Mouse (Mus musculus): ENCODE data around the gene Sgcd. TPM values are rescaled to one million over a fixed set of nuclear protein-coding genes. Genes with fewer than 3 reads are reported as not detected.

Gene Sgcd
- total and polyA plus RNA-seq, 2 experiments from 2014 or later: 2.5 to 25.4 TPM

DNA sequence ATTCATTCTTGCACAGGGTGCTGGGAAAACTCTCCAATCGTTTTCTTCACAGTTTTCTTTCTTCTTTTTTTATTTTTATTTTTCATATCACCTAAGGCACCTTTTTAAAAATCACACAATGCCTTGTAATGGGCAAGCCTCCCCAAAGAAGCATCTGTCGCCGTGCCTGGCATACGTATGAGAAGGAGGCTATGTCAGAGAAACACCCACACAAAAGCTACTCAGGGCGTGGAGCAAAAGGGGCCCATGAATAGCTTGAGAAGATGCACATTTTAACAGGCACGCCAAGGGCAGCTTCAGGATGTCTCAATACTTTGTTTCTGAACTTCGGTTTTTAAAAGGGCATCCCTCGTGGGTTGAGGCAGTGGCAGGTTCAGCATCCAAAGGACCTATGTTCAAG is 777.2 kb downstream of the Sgcd start:
- ATAC-seq (no peak), DNase-seq (no peak)
- Histone ChIP-seq H3K4me1 (ENCODE audit: insufficient read depth) (no peaks in the 10 kb centered on the region), H3K9me3 (ENCODE audit: low read length) (no peaks in the 10 kb centered on the region), H3K27me3 (ENCODE audit: insufficient read depth, low read length) (no peaks in the 10 kb centered on the region), H3K9ac (no peak overlapping the region), H3K27ac (ENCODE audit: low read depth, low read length) (no peak overlapping the region), H3K4me3 (ENCODE audit: low read depth, low read length) (no peak overlapping the region), H3K4me2 (ENCODE audit: low read depth) (no peak overlapping the region), H3K36me3 (ENCODE audit: insufficient read depth) (no peaks in the 10 kb centered on the region)
- TF ChIP-seq CTCF (IDR thresholded peaks at IDR 0.05; ENCODE audit: low read depth): no peak
- WGBS: 80% methylated on average over 8 of the region's 8 CpGs

DNA sequence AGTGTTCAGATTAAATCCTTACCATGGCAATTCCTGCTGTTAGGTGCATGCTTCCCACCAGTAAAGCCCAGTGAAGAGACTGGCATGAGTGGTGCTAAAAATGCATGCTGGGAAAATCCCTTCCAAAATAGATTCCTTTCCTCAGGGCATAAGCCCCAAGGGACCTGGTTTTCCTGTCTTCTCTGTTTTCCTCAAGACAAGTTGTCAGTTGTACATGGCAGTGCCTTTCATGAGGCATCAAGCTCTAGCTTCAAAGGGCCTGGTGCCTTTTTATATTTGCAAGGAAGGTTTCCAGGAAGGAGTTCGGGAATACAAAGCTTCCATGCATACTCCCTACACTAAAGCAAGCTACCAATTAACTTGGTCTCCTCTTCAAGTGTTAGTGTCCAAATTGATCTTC is 782.3 kb downstream of the Sgcd start:
- ATAC-seq: no peak
- Histone ChIP-seq H3K4me3 (ENCODE audit: low read depth, low read length) (no peak overlapping the region), H3K4me1 (ENCODE audit: insufficient read depth) (no peaks in the 10 kb centered on the region), H3K4me2 (ENCODE audit: low read depth) (no peak overlapping the region), H3K9ac (no peak overlapping the region), H3K27me3 (ENCODE audit: insufficient read depth, low read length) (no peaks in the 10 kb centered on the region), H3K9me3 (ENCODE audit: low read length) (no peaks in the 10 kb centered on the region), H3K36me3 (ENCODE audit: insufficient read depth) (no peaks in the 10 kb centered on the region), H3K27ac (ENCODE audit: low read depth, low read length) (no peak overlapping the region)
- WGBS: 27% methylated on average over 1 of the region's 1 CpGs
- no peak for TF ChIP-seq CTCF (IDR thresholded peaks at IDR 0.05; ENCODE audit: low read depth)
- DNase-seq: no peak

DNA sequence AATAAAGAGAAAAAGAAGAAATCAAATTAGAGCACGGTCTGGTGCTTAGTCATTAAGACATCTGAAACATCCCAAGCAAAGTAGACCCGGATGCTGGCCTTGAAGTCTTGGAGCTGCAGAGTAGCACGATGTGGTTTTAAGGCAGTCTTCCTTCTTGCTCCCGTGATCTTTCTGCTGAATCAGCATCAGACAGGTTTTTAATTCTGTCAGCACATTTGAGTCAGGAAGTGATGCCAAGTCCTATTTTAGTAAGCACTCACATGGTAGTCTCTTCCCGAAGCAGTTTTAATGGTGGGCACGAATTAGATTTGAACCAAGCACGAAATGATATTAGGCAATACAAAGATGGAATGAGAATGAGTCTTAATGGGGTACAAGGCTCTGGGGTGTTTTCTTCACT is 789.7 kb downstream of the Sgcd start:
- Histone ChIP-seq H3K9me3 (ENCODE audit: low read length) (no peaks in the 10 kb centered on the region), H3K27me3 (ENCODE audit: insufficient read depth, low read length) (no peaks in the 10 kb centered on the region), H3K4me3 (ENCODE audit: low read depth, low read length) (no peak overlapping the region), H3K9ac (no peak overlapping the region), H3K27ac (ENCODE audit: low read depth, low read length) (no peak overlapping the region), H3K4me2 (ENCODE audit: low read depth) (no peak overlapping the region), H3K4me1 (ENCODE audit: insufficient read depth) (no peaks in the 10 kb centered on the region), H3K36me3 (ENCODE audit: insufficient read depth) (no peaks in the 10 kb centered on the region)
- no peak for ATAC-seq
- no peak for DNase-seq
- no peak for TF ChIP-seq CTCF (IDR thresholded peaks at IDR 0.05; ENCODE audit: low read depth)
- 83% methylated on average over 7 of the region's 7 CpGs for WGBS

DNA sequence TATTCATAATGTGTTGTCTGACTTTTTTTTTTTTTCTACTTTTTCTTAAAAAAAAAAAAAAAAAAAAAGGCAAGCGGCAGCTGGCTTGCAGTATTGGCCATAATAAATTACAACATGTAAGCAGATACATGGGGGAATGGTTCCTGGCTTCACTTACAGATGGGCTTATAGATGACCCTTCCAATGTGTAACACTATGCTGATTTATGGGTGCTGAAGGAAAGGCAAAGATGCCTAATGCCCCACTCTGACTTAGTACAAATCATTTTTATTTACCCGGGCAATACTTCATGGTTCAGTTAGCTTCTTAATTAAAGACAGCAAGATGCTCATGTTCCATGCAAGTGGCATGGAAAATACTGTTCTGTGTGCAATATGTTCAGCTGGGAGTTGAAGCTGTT is 800.2 kb downstream of the Sgcd start:
- H3K4me3 ChIP-seq (ENCODE audit: low read depth, low read length): no peak overlapping the region
- no peak for TF ChIP-seq CTCF (IDR thresholded peaks at IDR 0.05; ENCODE audit: low read depth)
- WGBS: 86% methylated on average over 2 of the region's 2 CpGs

DNA sequence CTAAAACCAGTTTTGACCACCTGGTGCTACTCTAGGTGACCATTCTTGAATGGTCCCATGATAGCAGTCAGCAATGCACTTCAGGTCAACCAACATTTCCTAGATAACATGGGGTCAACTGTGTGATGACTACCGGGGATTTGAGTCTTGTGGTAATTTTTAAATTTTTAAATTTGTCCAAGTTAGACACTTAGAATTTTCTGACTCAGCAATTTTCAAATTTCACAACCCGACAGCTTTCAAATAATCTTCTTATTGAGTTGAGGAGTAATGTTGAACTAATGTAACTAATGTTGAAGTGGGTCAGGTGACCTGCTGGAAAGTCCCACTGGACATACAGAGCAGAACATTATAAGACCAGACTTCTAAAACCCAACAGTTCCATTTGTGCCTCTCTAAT is 813.8 kb downstream of the Sgcd start:
- Histone ChIP-seq H3K4me3 (ENCODE audit: low read depth, low read length) (no peak overlapping the region), H3K27me3 (ENCODE audit: insufficient read depth, low read length) (no peaks in the 10 kb centered on the region), H3K9ac (no peak overlapping the region), H3K36me3 (ENCODE audit: insufficient read depth) (no peaks in the 10 kb centered on the region), H3K9me3 (ENCODE audit: low read length) (no peaks in the 10 kb centered on the region), H3K4me2 (ENCODE audit: low read depth) (no peak overlapping the region), H3K27ac (ENCODE audit: low read depth, low read length) (no peak overlapping the region), H3K4me1 (ENCODE audit: insufficient read depth) (no peaks in the 10 kb centered on the region)
- no peak for TF ChIP-seq CTCF (IDR thresholded peaks at IDR 0.05; ENCODE audit: low read depth)
- ATAC-seq (no peak), DNase-seq (no peak)
- WGBS: 93% methylated on average over 2 of the region's 2 CpGs

More for the DNA sequence above, 800.2 kb downstream of the Sgcd start:
- H3K4me2 ChIP-seq (ENCODE audit: low read depth): no peak overlapping the region
- H3K36me3 ChIP-seq (ENCODE audit: insufficient read depth): no peaks in the 10 kb centered on the region
- no peaks in the 10 kb centered on the region for H3K27me3 ChIP-seq (ENCODE audit: insufficient read depth, low read length)
- H3K9me3 ChIP-seq (ENCODE audit: low read length): no peaks in the 10 kb centered on the region
- ATAC-seq: no peak
- no peak overlapping the region for H3K9ac ChIP-seq
- DNase-seq: no peak
- H3K4me1 ChIP-seq (ENCODE audit: insufficient read depth): no peaks in the 10 kb centered on the region
- no peak overlapping the region for H3K27ac ChIP-seq (ENCODE audit: low read depth, low read length)

DNA sequence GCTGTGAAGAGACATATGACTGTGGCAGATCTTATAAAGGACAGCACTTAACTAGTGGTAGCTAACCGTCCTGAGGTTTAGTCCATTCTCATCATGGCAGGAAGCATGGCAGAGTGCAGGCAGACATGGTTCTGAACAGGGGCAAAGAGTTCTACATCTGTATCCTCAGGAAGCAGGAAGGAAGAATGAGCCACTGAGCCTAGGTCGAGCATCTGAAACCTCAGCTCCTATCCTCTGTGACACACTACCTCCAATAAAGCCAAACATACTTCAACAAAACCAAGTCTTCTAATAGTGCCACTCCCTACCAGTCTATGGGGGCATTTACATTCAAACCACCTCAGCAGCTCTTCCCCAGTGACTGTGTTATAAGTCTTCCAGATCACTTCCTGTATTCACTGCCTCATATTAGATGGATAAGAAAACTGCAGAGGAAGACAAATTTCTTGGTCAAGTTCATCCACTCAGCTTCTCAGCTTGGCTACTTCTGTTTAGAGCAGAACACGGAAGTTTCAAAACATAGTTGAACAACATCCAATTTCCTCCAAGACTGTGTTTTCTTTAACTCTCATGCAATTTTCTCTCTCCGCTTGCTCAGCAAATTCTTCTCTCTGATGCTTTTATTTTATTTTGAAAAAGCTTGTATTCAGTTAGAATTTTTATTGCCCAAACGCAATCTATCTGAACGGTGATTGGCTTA is 817.7 kb downstream of the Sgcd start:
- TF ChIP-seq CTCF (IDR thresholded peaks at IDR 0.05; ENCODE audit: low read depth): no peak
- Histone ChIP-seq H3K9me3 (ENCODE audit: low read length) (no peaks in the 10 kb centered on the region), H3K4me3 (ENCODE audit: low read depth, low read length) (no peak overlapping the region), H3K4me2 (ENCODE audit: low read depth) (no peak overlapping the region), H3K4me1 (ENCODE audit: insufficient read depth) (no peaks in the 10 kb centered on the region), H3K27me3 (ENCODE audit: insufficient read depth, low read length) (no peaks in the 10 kb centered on the region), H3K27ac (ENCODE audit: low read depth, low read length) (no peak overlapping the region), H3K9ac (no peak overlapping the region), H3K36me3 (ENCODE audit: insufficient read depth) (no peaks in the 10 kb centered on the region)
- ATAC-seq (no peak), DNase-seq (no peak)
- 75% methylated on average over 6 of the region's 6 CpGs for WGBS

GRCm38 (mm10) chr11:47167376-47167775 is 821.4 kb downstream of the Sgcd start:
- H3K36me3 ChIP-seq (ENCODE audit: insufficient read depth): no peaks in the 10 kb centered on the region
- H3K9me3 ChIP-seq (ENCODE audit: low read length): no peaks in the 10 kb centered on the region
- no peak overlapping the region for H3K27ac ChIP-seq (ENCODE audit: low read depth, low read length)
- WGBS: 54% methylated on average over 4 of the region's 4 CpGs
- no peak overlapping the region for H3K4me2 ChIP-seq (ENCODE audit: low read depth)
- DNase-seq (peak; percentile 56), ATAC-seq (peak; percentile 74)
- H3K4me3 ChIP-seq (ENCODE audit: low read depth, low read length): no peak overlapping the region
- H3K9ac ChIP-seq: no peak overlapping the region
- no peaks in the 10 kb centered on the region for H3K4me1 ChIP-seq (ENCODE audit: insufficient read depth)
- no peaks in the 10 kb centered on the region for H3K27me3 ChIP-seq (ENCODE audit: insufficient read depth, low read length)
- no peak for TF ChIP-seq CTCF (IDR thresholded peaks at IDR 0.05; ENCODE audit: low read depth)
